Mouse (Mus musculus) bone marrow, adult 2 months (tissue): ENCODE results near the gene Casp9.

ENCODE experiments used
- CTCF ChIP-seq: fragments of 200-500 bp; IDR thresholded peaks from 2 replicates; pipeline ENCODE4 v1.5.1; 2011; ENCODE audit warnings: low read length, control low read depth; ENCODE audit not compliant: control insufficient read depth, insufficient read depth
- POLR2A ChIP-seq: fragments of 200-500 bp; IDR thresholded peaks from 2 replicates; pipeline ENCODE4 v1.6.1; 2011; ENCODE audit warnings: low read depth, mild to moderate bottlenecking, control low read depth, low read length, borderline replicate concordance; ENCODE audit not compliant: control insufficient read depth

DNA sequence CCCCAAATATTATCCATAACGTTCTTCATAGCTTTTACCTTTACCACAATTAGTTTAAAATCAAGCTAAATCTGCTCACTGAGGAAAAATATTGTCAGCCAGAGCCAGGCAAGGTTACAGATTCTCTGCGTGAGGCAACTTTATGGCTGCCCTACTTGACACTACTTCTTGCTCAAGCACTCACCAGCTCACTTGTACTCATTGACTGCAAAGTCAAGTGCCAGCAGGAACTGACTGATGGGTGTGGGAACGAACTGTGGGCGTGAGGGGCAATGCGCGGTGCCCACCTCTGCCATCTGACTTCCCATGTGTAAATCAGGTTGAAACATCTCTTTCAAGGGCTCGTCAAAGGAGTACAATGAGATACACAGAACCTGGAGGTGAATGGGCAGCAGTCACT, 6.0 kb upstream of the Casp9 start:
- TF ChIP-seq POLR2A (no peak), CTCF (no peak)
